Mouse (Mus musculus): ENCODE results near the gene Accs.
A peak's percentile ranks its signal among the peaks of the same experiment; 100 is the strongest.

Accs gene

GRCm38 (mm10) chr2:93849505-93850089 lies at the start of gene Accs:
Accs (minus strand) TSS chr2:93849943.
- peak; percentile 71 to 72 for DNase-seq

GRCm38 (mm10) chr2:93891611-93892280 lies 42.0 kb upstream of the Accs start:
- DNase-seq, result peak in 1 of 2 experiments; percentile 23

- no peak for DNase-seq
Measured at GRCm38 (mm10) chr2:93890143-93890542, 40.4 kb upstream of the Accs start.

- no peak for DNase-seq
Measured at GRCm38 (mm10) chr2:93889071-93889470, 39.3 kb upstream of the Accs start.

DNA sequence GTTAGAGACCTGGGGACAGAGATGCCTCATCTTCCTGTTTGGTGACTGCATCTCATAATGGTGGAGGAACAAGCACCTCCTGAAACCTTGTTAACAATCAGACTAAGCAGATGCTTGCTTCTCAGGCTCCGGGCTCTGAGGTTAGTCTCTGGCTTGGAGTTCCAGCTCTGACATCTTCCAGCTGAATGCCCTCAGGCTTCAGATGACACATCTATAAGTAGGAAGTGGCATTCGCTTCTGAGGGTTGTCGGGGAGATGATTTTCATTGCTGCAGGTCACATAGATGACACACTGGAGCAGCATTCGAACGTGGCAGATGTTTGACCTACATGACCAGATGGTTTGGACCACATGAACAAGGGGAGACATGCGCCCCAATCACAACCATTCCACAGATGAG lies 38.6 kb upstream of the Accs start:
- no peak for DNase-seq

- no peak for DNase-seq
Measured at GRCm38 (mm10) chr2:93887273-93887672, 37.5 kb upstream of the Accs start.

DNA sequence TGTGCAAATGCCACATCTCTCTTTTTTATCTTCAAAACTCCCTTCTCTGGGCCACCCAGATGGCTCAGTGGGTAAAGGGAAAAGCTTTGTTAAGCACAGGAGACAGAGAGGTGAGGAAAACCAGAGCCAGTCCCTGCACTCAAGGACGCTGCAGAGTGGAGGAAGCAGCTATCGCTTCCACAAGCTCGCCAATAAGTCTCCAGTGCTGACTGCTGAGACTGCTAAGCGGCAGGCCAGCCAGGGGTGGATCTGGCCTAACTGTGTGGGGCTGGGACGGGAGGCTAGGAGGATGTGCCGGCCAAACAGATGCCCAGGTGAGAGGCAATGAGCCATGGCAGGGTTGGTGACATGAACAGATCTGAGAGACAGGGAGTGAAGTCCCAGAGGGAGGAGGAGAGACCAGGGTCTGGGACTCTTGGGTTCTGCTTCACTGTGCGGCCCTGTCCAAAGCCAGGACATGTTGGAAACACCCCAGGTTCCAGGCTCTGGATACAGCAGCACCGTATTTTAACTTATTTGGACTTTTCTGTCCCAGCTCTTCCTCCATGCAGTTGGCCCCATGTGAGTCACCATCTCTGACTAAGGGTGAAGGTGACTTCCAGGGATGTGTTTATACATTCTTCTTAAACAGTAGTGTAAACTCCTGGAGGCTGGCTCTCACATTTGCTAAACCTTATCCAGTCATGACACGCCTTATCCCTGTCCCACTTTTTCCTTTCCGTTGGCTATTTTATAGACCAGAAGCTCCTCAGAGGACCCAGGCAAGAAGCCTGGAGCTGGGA lies 36.5 kb upstream of the Accs start:
- DNase-seq, result no peak

DNA sequence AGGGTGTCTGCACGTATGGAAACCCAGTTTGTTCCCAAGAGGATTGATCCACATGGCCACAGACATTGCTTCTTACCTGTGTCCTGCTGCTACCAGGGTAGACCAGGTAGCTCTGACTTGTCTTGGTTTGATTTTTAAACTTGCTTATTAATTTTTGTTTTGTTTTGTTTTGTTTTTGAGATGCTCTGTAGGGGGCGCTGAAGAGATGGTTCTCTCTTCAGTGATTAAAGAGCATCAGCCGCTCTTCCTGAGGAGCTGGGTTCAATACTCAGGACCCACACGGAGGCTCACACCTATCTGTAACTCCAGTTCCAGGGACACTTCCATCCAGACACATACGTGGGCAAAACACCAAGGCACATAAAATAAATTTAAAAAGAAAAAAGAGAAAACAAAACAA lies 33.3 kb upstream of the Accs start:
- DNase-seq, result no peak

GRCm38 (mm10) chr2:93881640-93882367 lies 32.1 kb upstream of the Accs start:
- DNase-seq, result no peak

DNA sequence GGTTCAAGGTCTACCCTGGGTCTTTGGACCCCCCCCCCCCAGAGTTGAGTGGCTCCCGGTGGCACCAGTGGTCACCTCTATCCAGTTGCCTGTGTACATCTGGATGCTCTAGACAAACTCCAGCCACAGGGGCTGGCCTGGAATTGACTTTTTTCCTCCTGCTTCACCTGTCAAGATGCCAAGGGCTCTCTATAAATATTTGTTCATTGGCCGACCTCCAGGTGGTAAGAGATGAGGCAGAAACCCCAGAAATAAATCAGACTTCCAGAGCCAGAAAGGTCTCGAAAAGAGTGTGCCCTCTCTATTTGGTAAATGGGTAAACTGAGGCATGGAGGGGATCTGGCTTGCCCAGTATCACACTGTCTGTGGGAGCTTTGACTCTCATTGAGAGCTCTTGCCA lies 31.2 kb upstream of the Accs start:
- no peak for DNase-seq

DNA sequence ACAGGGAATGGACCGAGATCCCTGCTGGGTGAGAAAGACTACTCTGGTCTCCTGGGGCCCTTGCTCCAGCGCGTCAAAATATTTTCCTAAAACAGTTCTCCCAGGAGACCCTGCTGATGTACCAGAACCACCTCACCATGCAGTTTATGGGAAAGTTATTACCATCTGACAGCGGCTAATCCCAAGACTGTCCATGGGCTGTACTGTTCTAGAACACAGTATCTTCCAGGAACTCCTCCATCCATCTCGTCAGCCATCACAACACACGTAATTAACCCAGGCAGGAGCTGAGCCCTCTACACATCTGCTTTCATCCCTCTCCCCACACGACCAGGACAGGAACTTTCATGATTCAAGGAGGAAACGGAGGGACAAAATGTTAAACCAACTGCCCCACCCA lies 30.7 kb upstream of the Accs start:
- DNase-seq, result no peak

DNA sequence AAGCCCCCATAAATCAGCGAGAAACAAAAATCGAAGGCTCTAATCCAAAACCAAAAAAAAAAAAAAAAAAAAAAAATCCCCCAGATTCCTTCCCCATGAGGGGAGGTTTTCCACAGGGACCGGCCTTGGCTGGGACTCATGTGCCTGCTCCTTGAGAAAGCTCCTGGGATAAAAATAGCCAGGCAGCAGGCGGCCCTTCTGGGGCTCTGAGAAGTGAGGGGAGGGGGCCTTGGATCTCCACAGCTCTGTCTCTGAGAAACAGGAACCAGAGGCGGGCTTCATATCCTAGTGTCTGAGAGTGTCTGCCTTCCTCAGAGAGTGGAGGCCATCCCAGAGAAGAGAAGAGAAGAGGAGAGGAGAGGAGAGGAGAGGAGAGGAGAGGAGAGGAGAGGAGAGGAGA lies 27.3 kb upstream of the Accs start:
- no peak for DNase-seq

GRCm38 (mm10) chr2:93874606-93875005 lies 24.9 kb upstream of the Accs start:
- DNase-seq, result no peak

DNA sequence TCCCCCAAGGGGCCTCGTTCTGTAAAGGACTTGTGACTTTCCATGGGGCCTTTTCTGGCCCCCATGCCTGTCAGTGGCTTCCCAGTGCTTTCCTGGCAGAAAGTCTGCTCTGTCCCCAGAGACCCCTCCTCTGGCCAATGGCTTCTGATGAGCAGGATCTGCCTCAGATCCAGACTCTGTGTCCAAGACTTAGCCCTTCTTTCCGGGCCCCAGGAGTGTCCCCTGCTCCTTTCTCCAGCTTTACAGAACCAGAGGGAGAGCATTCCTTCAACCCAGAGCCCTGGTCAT lies 24.4 kb upstream of the Accs start:
- DNase-seq, result no peak

GRCm38 (mm10) chr2:93873449-93874226 lies 23.9 kb upstream of the Accs start:
- DNase-seq, result no peak

GRCm38 (mm10) chr2:93872257-93872656 lies 22.5 kb upstream of the Accs start:
- DNase-seq, result no peak

DNA sequence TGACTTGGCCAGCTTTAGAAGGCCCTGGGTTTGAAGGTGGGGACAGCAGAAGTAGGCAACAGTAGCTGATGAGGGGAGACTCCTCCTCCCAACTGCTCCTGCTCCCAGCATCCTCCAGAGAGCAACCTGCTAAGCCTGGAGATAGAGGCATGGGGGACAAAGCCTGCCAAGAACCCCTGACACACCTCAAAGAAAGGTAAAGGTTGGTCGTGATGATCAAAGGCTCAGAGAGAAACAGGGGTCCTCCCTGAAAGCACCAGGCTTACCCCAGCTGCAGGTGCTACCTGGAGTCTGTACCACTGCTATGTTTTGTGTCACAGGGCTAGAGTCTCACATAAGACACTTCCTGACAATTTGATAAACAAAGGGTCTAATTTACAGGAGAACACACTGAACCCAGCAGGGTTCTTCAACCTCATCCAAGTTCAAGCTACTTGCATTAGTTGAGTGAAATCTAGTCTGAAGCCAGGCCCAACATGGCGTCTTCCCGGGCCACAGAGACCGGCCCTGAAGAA lies 21.7 kb upstream of the Accs start:
- no peak for DNase-seq

DNA sequence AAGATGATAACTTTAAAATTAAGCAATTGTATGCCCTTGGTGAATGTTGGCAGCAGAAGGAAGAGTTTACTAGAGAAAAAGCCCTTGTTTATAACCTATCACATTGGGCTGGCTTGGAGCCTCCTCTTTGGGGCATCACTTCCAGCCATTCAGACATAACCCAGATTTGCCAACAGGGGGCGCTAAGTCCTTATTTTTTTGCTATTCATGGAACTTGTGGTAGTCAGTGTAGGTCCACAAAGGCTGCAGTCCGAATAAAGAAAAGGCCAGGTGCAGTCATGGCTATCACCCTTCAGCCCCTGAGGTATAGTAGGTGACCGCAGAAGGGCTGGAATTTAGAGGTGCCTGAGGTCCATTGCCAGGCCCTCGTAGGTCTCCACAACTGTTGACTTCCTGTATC lies 21.1 kb upstream of the Accs start:
- peak; percentile 68 to 79 for DNase-seq

DNA sequence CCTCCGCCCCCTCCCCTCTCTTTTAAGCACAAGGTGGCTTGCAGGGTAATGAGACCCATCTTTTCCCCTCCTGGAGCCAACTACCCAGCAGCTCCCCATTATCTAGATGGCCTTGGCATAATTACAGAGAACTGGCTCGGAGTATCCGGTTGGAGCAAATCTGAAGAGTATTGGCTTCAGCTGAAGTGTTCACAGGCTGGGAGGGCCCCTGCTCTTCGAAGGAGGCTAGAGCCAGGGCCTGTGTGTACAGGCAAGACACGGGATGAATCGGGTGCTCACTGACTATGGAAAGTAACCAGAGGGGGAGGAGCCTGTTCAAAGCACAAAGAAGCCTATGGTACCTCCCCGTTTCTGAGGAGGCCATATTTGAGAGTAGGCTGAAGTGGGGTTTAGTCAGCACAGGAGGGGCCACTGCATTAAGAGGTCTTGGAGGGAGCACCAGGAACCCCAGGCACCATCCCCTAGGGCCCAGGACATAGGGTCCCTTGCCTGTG lies 19.4 kb upstream of the Accs start, which contains the start of gene Accsl:
Gene Accsl (minus strand): TSS at position 51 of the 494 bp plus-strand sequence.
- no peak for DNase-seq

GRCm38 (mm10) chr2:93868566-93868965 lies 18.8 kb upstream of the Accs start:
- no peak for DNase-seq

GRCm38 (mm10) chr2:93863229-93863628 lies 13.5 kb upstream of the Accs start:
- DNase-seq, result no peak

- no peak for DNase-seq
Measured at GRCm38 (mm10) chr2:93858845-93859244, 9.1 kb upstream of the Accs start.
